Mouse (Mus musculus) C2C12 (cell line): ENCODE results near the gene Gucy2f. TPM values are rescaled to one million over a fixed set of nuclear protein-coding genes. Genes with fewer than 3 reads are reported as not detected.

Experiments used
- H3K27me3 ChIP-seq: one replicate; pipeline ENCODE4 v1.6.1; 2011; ENCODE audit not compliant: control insufficient read depth, insufficient read depth, insufficient read length
- H3K36me3 ChIP-seq: one replicate; pipeline ENCODE4 v1.6.1; 2011; ENCODE audit not compliant: control insufficient read depth, insufficient read depth
- H3K4me3 ChIP-seq: one replicate; pipeline ENCODE4 v1.5.1; 2011; ENCODE audit warnings: mild to moderate bottlenecking, control low read depth; ENCODE audit not compliant: poor library complexity, insufficient read depth, severe bottlenecking
- H3K79me2 ChIP-seq: one replicate; pipeline ENCODE4 v1.6.1; 2011; ENCODE audit not compliant: control insufficient read depth, insufficient read depth
- H3K79me3 ChIP-seq: one replicate; pipeline ENCODE4 v1.6.1; 2011; ENCODE audit warnings: low read depth, control low read depth
- H3ac ChIP-seq: one replicate; pipeline ENCODE3; 2011; ENCODE audit warnings: low read depth; ENCODE audit not compliant: control insufficient read depth, insufficient read length
- CEBPB ChIP-seq: IDR thresholded peaks from one replicate; pipeline ENCODE4 v1.6.1; 2011; ENCODE audit warnings: low read depth, mild to moderate bottlenecking, control low read depth, moderate library complexity
- CTCF ChIP-seq: IDR thresholded peaks from one replicate; pipeline ENCODE4 v1.5.1; 2011; ENCODE audit not compliant: control insufficient read depth, insufficient read depth, insufficient read length
- FOSL1 ChIP-seq: IDR thresholded peaks from one replicate; pipeline ENCODE4 v1.8.0; 2011; ENCODE audit warnings: mild to moderate bottlenecking, low read length; ENCODE audit not compliant: poor library complexity, insufficient read depth, severe bottlenecking
- MAX ChIP-seq: IDR thresholded peaks from one replicate; pipeline ENCODE4 v1.6.1; 2011; ENCODE audit warnings: mild to moderate bottlenecking, control low read depth
- MYOD1 ChIP-seq: IDR thresholded peaks from one replicate; pipeline ENCODE4 v1.6.1; 2011; ENCODE audit warnings: low read depth; ENCODE audit not compliant: control insufficient read depth, insufficient read length
- MYOG ChIP-seq: IDR thresholded peaks from one replicate; pipeline ENCODE4 v1.6.1; 2011; ENCODE audit not compliant: control insufficient read depth, insufficient read length; ENCODE audit errors: extremely low read depth
- polyA plus RNA-seq: library from polyadenylated mRNA; unstranded; fragments of >200 nt; fragmentation: generic; extraction: Trizol; gene quantifications from one replicate; pipeline ENCODE4 v1.2.1, GENCODE M21; 2012; ENCODE audit warnings: missing spikeins

Gene Gucy2f
- polyA plus RNA-seq, 1 experiment = not detected

DNA sequence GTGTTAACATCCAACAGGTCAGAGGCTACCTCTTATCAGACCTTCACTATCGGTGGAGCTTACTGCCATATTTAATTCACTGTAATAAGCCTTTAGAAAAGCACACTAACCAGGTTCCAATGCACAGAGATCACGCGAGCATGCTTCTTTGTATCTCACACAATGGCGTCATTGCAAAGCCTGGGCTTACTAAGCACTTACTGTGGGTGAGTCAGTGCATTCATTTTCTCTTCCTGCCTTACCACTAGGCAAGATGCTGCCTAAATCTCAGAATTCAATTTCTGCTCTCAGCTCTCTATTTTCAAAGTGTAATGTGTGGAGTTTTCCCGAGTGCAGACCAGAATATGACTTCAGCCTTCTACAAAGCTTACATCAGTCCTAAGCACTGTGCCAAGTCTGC, 101.2 kb downstream of the Gucy2f start:
- TF ChIP-seq MYOG = no peak
- no peak for TF ChIP-seq MAX
- no peak for TF ChIP-seq CTCF
- TF ChIP-seq FOSL1 = no peak
- H3K27me3 ChIP-seq = no peaks in the 10 kb centered on the region
- H3K79me3 ChIP-seq = no peaks in the 10 kb centered on the region
- no peaks in the 10 kb centered on the region for H3K79me2 ChIP-seq
- no peak overlapping the region for H3K4me3 ChIP-seq
- H3K36me3 ChIP-seq = no peaks in the 10 kb centered on the region
- no peak overlapping the region for H3ac ChIP-seq

DNA sequence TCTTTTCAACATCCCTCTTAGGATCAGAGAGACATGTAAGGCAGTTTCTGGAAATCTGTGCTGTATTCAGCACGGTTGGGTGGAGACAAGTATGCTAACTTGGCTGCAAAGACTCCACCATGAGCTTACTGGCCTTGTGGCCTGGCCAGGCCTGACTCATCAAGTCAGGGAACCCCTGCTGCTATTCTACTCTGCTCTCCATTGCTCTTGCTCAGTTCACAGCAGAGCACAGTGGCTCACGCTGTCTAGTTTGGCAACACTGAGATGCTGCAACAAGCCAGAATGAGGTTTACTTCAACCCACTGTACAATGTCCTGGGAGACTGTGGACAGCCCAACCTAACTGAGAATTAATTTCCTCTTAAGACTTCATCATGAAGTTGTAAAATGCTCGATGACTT, 134.1 kb downstream of the Gucy2f start:
- Histone ChIP-seq H3K27me3 (no peaks in the 10 kb centered on the region), H3K36me3 (no peaks in the 10 kb centered on the region)
- no peak for TF ChIP-seq MYOD1
- no peak for TF ChIP-seq CEBPB
- no peak for TF ChIP-seq FOSL1
- TF ChIP-seq MAX = no peak

More for the DNA sequence above, 134.1 kb downstream of the Gucy2f start:
- Histone ChIP-seq H3K79me2 (no peaks in the 10 kb centered on the region), H3K79me3 (no peaks in the 10 kb centered on the region), H3K4me3 (no peak overlapping the region), H3ac (no peak overlapping the region)

Other genes with a start within 250 kb of the Gucy2f start
- 2.6 TPM for gene Nxt2, start 29.8 kb upstream of the Gucy2f start, polyA plus RNA-seq
- not detected for gene Kcne1l, start 109.4 kb upstream of the Gucy2f start, polyA plus RNA-seq
- 10.1 TPM for gene Acsl4, start 193.6 kb upstream of the Gucy2f start, polyA plus RNA-seq